Mouse (Mus musculus) embryonic facial prominence, embryonic 11.5 days (tissue): ENCODE results near the gene Mia2. TPM values are rescaled to one million over a fixed set of nuclear protein-coding genes. Genes with fewer than 3 reads are reported as not detected.
A peak's percentile ranks its signal among the peaks of the same experiment; 100 is the strongest.
"Not testable (repeated sequence)": the region's sequence is repeated elsewhere in the genome, so short reads cannot be mapped to it uniquely, and the experiment has no call there.

ENCODE experiments used
- ATAC-seq: fragments of 200-750 bp; cut with Nextera tagmentation; replicated peaks from 2 replicates; pipeline ENCODE4 v1.8.0; 2017; ENCODE audit warnings: low read depth; ENCODE audit not compliant: insufficient number of reproducible peaks, low FRiP score, low TSS enrichment
- DNase-seq: peaks from one replicate; pipeline ENCODE4 v3.0.0-alpha.2; 2015; ENCODE audit warnings: low spot score
- H3K27ac ChIP-seq: fragments of 300-500 bp; sonication (generic); replicated peaks from 2 replicates; pipeline ENCODE4 v1.5.1; 2014; ENCODE audit warnings: mild to moderate bottlenecking, low read depth, low read length, control low read depth
- H3K27me3 ChIP-seq: fragments of 300-500 bp; sonication (generic); 2 replicates; pipeline ENCODE4 v1.6.1; 2014; ENCODE audit warnings: mild to moderate bottlenecking, low read length, moderate library complexity, mixed read lengths; ENCODE audit not compliant: control insufficient read depth, insufficient read depth
- H3K36me3 ChIP-seq: fragments of 300-500 bp; sonication (generic); replicated peaks from 2 replicates; pipeline ENCODE4 v1.6.1; 2014; ENCODE audit warnings: low read depth, mild to moderate bottlenecking, low read length, moderate library complexity, mixed read lengths; ENCODE audit not compliant: control insufficient read depth, insufficient read depth
- H3K4me1 ChIP-seq: fragments of 300-500 bp; sonication (generic); 2 replicates; pipeline ENCODE4 v1.6.1; 2014; ENCODE audit warnings: low read length, mixed read lengths; ENCODE audit not compliant: control insufficient read depth, insufficient read depth
- H3K4me2 ChIP-seq: fragments of 300-500 bp; sonication (generic); 2 replicates; pipeline ENCODE4 v1.6.1; 2014; ENCODE audit warnings: low read depth, mild to moderate bottlenecking, control low read depth, low read length, moderate library complexity
- H3K4me3 ChIP-seq: fragments of 300-500 bp; sonication (generic); 2 replicates; pipeline ENCODE4 v1.5.1; 2014; ENCODE audit warnings: low read depth, low read length, control low read depth
- H3K9ac ChIP-seq: fragments of 300-500 bp; sonication (generic); replicated peaks from 2 replicates; pipeline ENCODE4 v1.6.1; 2014; ENCODE audit warnings: mild to moderate bottlenecking, control low read depth, low read length
- H3K9me3 ChIP-seq: fragments of 300-500 bp; sonication (generic); replicated peaks from 2 replicates; pipeline ENCODE4 v1.6.1; 2016; ENCODE audit warnings: mild to moderate bottlenecking, low read length, inconsistent platforms, mixed read lengths; ENCODE audit not compliant: control insufficient read depth
- WGBS: fragments of 180-500 bp; shearing (Covaris S2); extraction: QIAGEN DNeasy Blood & Tissue Kit; methylation state at CpG from one replicate; pipeline ENCODE4 v1.1.7; 2014; 5-methylcytosine and 5-hydroxymethylcytosine counted together
- microRNA-seq: library from miRNA; unstranded; fragments of <30 nt; microRNA quantifications from one replicate; pipeline ENCODE4, GENCODE M21; 2016; ENCODE audit warnings: borderline number of aligned reads
- polyA plus RNA-seq: library from polyadenylated mRNA; unstranded; fragments of >200 nt; fragmentation: Nextera tagmentation; extraction: Ambion mirVana; gene quantifications from 2 replicates; pipeline ENCODE4 v1.2.1, GENCODE M21; 2014

Gene Mia2
- polyA plus RNA-seq, 1 experiment from 2014 or later: 71.9 TPM

GRCm38 (mm10) chr12:59218640-59219321 lies 123.2 kb downstream of the Mia2 start:
- H3K27me3 ChIP-seq: no peaks in the 10 kb centered on the region
- H3K9me3 ChIP-seq: no peaks in the 10 kb centered on the region
- ATAC-seq (peak; percentile 34; the same call in 1 of the 2 replicates), DNase-seq (peak; percentile 5)
- peak overlapping the region; percentile 95 for H3K4me3 ChIP-seq
- peak overlapping the region; percentile 81 for H3K4me2 ChIP-seq
- no peaks in the 10 kb centered on the region for H3K4me1 ChIP-seq
- under 1% methylated on average over 69 of the region's 69 CpGs for WGBS
- no peaks in the 10 kb centered on the region for H3K36me3 ChIP-seq
- peak overlapping the region; percentile 78 for H3K27ac ChIP-seq
- peak overlapping the region; percentile 80 for H3K9ac ChIP-seq

DNA sequence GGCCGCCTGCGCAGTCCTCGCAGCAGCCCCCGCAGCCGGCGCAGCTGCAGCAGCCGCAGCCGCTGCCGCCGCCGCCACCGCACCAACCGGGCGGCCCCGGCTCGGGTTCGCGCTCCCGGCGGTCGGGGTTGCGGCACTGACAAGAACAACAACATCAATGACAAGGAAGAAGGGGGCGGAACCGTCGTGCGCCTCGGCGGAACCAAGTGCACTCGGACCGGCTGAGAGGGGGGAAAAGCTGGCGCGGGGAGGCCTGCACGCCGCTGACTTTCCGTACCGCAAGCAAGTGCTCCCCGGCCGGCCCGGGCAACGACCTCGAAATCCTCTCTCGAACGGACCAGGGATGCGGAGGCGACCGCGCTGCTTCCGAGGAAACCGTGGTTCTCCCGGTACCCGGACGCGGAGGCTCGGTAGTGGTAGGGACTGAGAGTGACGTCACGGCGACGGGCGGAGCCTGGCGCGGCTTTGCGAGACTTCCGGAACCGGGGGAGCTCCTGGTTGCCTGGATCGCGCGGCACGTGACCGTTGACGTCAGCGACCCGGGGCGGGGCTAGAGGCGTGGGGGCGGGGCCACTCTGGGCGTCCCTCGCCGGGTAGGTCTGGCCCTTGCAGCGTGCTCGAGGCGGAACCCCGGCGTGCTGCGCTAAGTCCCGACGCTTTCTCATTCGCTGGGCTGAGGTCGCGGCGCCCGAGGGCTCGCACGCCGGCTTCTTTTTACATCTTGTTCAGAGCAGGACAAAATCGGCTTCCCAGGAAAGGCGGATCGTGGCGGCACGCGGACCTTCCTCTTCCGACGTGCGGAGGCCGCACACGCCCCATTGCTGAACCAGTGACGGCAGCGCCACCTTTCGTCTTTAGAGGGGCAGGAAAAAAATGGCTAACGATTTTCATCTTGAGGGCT lies 124.0 kb downstream of the Mia2 start, which contains the start of gene Fbxo33:
Gene Fbxo33, minus strand, starts transcription at position 401 of the 901 bp plus-strand sequence.
- DNase-seq (peak; percentile 98), ATAC-seq (peak; percentile 97)
- Histone ChIP-seq H3K4me2 (peak within 1 kb of the TSS; percentile 81), H3K4me3 (peak within 1 kb of the TSS; percentile 95), H3K9ac (peak within 1 kb of the TSS; percentile 80), H3K9me3 (no peaks in the 10 kb centered on the region), H3K27me3 (no peaks in the 10 kb centered on the region), H3K36me3 (no peaks in the 10 kb centered on the region), H3K27ac (peak within 1 kb of the TSS; percentile 84), H3K4me1 (no peaks in the 10 kb centered on the region)
- under 1% methylated on average over 106 of the region's 109 CpGs for WGBS

GRCm38 (mm10) chr12:59228401-59228800 lies 132.8 kb downstream of the Mia2 start:
- 92% methylated on average over 5 of the region's 5 CpGs for WGBS
- Histone ChIP-seq H3K36me3 (no peaks in the 10 kb centered on the region), H3K27ac (no peak overlapping the region), H3K4me3 (no peak overlapping the region), H3K4me1 (no peaks in the 10 kb centered on the region), H3K9me3 (no peaks in the 10 kb centered on the region), H3K9ac (no peak overlapping the region), H3K4me2 (no peak overlapping the region), H3K27me3 (no peaks in the 10 kb centered on the region)
- DNase-seq: peak; percentile 4
- no peak for ATAC-seq

GRCm38 (mm10) chr12:59238434-59238833 lies 142.8 kb downstream of the Mia2 start:
- no peaks in the 10 kb centered on the region for H3K27me3 ChIP-seq
- DNase-seq (no peak), ATAC-seq (no peak)
- H3K4me3 ChIP-seq: no peak overlapping the region
- WGBS: 84% methylated on average over 5 of the region's 5 CpGs
- no peak overlapping the region for H3K27ac ChIP-seq
- H3K4me2 ChIP-seq: no peak overlapping the region
- H3K4me1 ChIP-seq: no peaks in the 10 kb centered on the region
- H3K36me3 ChIP-seq: no peaks in the 10 kb centered on the region
- no peak overlapping the region for H3K9ac ChIP-seq
- H3K9me3 ChIP-seq: no peaks in the 10 kb centered on the region

DNA sequence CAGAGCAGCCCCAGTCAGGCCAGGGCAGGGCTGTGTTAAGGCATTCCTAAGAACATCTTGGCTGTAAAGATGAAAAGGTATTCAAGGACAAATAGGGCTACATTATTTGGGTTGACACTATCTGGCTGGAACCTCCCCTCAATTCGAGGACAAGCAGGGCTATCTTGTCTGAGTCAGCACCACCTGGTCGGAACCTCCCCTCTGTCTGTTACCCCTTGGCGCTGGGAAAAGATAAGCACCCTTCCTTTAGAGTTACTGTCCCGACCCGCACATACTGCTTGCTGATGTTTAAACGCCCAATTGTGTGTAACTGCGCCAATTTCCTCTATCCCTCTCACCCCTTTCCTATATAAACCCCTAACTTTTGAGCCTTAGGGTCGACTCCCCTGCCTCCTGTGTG lies 145.4 kb downstream of the Mia2 start:
- not testable (repeated sequence) for H3K27me3 ChIP-seq, H3K9me3 ChIP-seq, H3K9ac ChIP-seq, H3K36me3 ChIP-seq, H3K4me3 ChIP-seq, DNase-seq, H3K27ac ChIP-seq, ATAC-seq, H3K4me1 ChIP-seq, H3K4me2 ChIP-seq
- 92% methylated on average over 8 of the region's 8 CpGs for WGBS

Small RNA genes lying within 50 kb of the gene (microRNA-seq; reads per million reads assigned to microRNA genes)
- gene Gm27284: not detected

Other genes with a start within 250 kb of the Mia2 start
- gene Sec23a, start 83.8 kb upstream of the Mia2 start, polyA plus RNA-seq: 89.9 and 94.7 TPM in 2 replicates
- gene Gemin2, start 82.4 kb upstream of the Mia2 start, polyA plus RNA-seq: 29.4 and 30.3 TPM in 2 replicates
- 52.6 and 59.5 TPM in 2 replicates for gene Trappc6b, start 34.3 kb upstream of the Mia2 start, polyA plus RNA-seq
- gene Pnn, start 28.9 kb upstream of the Mia2 start, polyA plus RNA-seq: 99.3 and 116 TPM in 2 replicates
- gene Fbxo33, start 123.9 kb downstream of the Mia2 start, polyA plus RNA-seq: 9.2 and 9.6 TPM in 2 replicates